Mouse (Mus musculus) mature B cell (primary cell): ENCODE results near the gene Ehf.

Experiments
- in situ Hi-C: fragments of 300-500 bp; cut with MboI; formaldehyde crosslinking; loops from 2 replicates; pipeline ENCODE4 v1.14.3; 2019

Ehf gene

DNA sequence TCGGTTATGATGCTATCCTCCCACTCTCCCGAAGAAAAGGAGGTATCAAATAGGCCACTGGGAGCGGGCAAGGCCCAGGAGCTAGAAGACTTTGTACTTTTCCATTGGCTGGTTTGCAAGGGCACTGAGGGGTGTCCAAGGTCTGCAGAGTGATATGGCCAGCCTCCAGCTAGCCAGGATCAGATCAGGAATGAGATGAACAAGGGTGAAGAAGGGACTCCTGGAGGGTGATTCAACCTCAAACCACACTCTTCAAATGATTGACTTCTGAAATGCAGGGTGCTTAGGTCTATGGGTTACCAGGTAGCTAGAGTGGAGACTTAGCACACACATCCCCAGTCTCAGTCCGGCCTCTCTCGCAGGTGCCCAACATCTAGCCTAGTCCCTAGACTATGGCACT, 9.3 kb downstream of the Ehf start:
- in situ Hi-C loops, result no loop called here

DNA sequence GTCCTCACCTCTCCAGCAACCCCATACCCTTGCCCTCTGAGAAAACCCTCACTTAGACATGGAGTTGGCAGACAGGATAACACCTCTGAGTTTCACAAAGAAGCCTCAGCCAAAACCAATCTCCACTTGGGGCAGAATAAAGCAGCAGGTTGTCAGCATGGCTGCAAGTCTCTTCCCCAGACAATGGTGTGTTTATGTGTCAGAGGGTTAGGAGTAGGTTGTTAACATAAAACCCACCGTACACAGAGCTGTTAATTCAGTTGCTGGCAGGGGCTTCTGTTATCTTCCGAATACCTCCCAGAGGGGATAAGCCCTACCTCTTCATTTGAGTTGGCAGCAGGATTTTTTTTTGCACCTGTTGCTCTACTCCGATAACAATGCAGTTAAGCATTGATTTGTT, 9.9 kb downstream of the Ehf start:
- in situ Hi-C loops, result no loop called here

DNA sequence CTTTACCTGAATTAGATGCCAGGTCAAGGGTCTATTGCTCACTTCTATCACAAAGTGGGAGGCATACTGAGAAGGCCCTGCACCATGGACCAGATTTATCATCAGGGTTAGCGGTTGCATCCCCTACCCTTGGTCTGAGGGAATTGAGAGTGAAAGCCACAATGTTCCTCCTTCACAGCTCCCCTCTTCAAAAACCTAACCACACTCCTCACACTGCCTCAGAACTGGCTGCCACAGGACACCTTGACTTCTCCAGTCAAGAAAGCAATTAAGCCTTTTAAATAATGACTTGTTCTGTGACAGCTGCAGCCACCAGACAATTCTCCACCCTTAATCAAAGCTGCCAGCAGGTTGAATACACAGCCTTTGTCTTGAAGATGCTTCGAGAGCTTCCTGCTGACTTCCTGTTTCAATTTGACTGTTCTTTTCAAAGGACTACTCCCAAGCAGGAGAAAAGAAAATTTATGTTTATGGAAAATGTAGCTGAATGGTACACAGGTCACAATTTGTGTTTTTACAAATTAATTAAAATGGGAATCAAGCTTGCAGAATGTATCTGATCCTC, 12.3 kb downstream of the Ehf start:
- in situ Hi-C loops, result no loop called here

DNA sequence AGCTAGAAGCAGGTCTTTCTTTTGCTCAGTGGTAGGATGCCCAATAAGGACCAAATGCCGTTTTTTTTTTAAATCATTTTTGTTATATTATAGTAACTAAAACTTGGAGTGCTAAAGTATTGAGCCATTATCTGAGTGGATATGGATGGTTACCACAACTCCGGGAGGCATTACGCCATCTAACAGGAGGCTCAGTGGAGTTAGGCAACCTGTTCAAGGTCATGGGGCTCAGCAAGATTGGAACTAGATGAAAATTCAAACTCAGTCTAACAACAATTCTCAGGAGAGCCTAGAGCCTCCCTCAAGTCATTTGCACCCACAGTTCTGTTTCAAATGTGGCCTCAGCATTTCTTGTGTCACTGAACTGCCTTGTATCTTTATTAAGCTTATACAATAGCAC, 12.9 kb downstream of the Ehf start:
- in situ Hi-C loops, result no loop called here

DNA sequence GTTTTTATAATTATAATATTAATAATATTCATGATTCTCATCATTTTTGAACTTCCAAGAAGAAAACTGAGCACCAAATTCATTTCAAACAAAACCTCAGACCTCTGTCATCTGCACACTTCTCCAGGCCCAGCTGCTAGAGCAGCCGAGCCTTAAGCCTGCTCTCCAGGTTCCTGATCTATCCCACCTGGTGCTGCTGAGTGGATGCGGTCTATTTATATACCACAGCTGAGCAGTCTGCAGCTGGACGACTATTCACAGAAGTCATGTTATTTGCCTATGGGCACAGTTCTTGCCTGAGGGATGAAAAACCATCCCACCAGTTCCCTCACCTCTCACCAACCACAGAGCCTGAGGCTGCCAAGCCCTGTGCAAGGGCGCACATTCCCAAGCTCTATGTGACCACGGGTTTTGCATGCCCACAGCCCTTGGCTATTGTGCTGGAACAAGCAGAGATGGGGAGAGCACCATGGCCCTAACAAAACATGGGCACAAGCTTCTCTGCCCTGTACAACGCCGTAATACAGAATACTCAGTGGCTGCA, 13.6 kb downstream of the Ehf start:
- in situ Hi-C loops, result no loop called here

DNA sequence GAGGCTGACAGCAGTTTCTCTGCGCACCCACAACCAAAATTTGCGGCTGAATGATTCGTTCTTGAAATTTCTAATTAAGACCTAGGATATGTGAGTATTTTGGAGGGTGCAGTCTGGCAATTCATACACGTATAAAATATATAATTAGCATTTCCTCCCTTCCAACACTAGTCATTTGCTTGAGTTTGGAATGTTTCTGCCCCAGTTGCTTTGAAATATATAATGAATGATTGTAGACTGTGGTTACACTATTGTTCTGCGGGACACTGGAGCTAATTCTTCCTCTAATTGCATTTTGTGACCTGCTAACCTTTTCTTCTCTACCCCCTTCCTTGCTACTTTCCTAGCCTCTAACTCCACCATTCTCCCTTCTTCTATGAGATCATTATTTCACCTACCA, 15.4 kb downstream of the Ehf start:
- in situ Hi-C loops, result no loop called here

DNA sequence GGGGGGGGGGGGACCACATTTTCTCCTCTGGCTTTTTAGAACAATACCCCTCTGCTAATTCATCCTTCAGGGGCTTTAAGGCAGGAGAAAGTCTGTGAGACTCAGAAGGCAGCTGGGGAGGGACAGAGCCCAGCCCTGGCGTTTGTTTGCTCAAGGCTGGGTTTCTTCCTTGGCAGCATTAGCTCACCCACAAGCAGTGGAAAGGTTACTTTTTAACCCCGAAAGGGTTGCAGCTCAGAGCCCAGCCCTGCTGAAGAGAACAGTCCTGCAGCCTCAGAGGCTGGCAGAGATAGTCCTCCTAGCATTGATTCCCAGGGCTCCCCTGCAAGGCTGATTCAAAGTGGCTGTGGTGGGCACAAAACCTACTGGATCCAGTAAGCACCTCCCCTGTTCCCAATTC, 17.5 kb downstream of the Ehf start:
- in situ Hi-C loops, result no loop called here

DNA sequence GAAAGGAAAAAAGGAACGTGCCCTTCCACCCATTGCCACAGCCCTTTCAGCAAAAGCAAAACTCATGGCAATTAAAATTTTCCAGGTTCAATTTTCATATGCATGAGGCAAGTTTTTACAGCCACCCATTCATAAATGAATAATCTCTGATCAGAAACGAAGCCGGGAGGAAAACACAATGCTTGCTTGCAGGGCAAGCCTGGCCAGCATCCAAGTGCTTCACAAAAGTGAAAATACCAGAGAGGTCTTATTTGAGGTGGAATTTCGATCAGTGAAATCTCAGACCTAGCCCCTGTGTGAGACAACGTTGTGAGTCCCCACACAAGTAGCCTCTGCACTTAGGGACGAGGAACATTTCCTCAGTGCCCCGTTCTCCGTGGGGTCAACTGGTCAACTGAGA, 19.3 kb downstream of the Ehf start:
- in situ Hi-C loops, result no loop called here

DNA sequence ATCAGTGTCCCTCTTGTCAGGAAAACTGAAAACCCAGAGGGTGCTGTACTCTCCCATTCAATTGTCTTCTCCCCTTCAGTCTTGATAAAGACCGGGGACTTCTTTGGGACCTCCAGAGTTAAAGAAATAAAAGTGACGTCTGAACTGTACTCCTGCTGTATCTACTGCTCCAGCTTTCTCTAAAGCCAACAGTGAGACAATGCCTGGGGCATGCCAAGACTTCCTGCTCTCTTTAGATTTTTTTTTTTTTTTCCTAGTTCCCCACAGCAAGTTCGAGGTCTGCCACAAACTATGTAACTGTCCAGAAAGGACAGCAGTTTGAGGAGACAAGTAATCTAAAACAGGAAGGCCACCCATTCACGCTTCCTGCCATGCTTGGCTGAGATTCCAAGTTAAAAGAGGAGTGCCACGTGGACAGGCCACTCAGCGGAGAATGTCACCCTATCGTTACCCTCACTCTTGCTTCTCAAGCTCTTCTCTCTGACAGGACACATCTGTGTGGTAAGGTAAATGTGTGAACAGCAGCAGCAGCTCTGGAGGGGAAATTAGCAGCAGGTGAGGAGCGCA, 20.8 kb downstream of the Ehf start:
- in situ Hi-C loops, result no loop called here

DNA sequence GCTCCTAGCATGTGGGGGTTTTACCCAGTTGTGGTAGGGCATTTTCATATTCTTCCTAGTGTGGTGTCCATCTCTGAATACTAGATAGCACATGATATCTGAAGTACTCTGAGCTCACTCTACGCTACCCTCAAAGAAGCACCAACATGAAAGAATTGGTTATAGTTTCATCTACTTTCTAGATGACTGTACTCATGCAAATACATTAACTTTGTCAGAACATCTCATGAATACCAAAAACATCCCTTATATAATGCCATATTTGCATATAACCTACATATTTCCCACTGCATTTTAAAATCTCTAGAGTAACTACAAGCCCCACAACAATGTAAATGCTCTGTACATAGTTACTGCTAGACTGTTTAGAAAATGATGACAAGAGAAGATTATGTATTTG, 23.2 kb downstream of the Ehf start:
- in situ Hi-C loops, result no loop called here

DNA sequence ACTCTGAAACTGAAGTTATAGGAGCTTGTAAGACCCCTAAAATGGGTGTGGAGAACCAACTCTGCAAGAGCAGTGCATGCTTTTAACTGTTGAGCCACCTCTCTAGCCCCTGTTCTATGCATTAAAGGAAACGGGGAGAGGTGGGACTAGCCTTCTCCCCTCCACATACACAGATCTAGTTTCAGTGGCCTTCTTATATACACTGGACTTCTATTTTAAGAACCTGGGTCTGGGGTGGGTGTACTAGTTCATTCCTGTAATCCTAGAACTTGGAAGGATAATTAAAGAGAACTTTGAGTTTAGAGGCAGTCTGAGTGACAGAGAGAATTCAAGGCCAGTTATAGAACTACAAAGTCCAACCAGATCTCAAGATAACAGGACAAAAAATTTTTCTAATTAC, 24.6 kb downstream of the Ehf start:
- in situ Hi-C loops, result no loop called here

DNA sequence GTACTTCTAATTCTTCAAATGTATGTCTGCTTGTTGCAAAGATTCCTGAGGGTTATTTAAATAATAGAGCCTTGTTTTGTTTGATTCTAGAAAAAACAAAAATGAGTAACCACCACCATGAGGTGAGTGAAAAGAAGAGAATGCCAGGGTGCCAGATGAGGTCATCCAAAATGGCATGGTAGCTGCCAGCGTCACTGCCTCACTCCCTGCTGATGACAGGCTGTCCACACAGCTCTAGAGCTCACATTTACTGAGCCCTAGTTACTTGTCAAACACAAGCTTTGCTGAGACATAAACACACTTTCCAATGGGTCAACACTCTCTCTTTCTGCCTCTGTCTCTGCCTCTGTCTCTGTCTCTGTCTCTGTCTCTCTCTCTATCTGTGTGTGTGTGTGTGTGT, 25.3 kb downstream of the Ehf start:
- in situ Hi-C loops, result no loop called here

DNA sequence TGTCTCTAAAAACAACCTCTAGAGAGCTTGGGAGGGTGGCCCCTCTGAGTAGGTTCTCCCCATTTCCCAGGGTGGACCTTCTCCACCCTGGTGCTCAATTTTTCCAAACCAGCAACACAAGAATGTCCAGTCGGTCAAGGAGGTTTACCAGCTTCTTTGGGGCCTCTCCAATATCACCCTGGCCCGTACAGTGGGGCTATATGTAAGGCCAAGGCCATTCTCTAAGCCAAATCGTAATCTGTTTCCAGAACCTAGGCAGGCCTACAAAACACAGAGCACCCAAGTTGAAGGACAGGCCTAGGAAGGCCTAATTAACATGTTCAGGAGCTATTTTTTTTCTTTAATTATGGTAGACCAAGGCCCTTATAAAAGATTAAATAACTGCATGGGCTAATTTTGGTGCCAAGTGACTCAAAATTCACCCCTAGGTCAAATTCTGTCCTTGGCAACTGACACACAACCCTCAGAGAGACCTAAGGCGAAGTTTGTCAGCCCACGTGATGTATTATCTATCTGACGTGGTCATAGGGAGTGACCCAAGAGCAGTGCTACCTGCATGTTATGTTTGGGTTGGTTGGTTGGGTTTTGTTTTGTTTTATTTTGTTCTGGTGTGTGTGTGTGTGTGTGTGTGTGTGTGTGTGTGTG, 27.6 kb downstream of the Ehf start:
- in situ Hi-C loops, result no loop called here

DNA sequence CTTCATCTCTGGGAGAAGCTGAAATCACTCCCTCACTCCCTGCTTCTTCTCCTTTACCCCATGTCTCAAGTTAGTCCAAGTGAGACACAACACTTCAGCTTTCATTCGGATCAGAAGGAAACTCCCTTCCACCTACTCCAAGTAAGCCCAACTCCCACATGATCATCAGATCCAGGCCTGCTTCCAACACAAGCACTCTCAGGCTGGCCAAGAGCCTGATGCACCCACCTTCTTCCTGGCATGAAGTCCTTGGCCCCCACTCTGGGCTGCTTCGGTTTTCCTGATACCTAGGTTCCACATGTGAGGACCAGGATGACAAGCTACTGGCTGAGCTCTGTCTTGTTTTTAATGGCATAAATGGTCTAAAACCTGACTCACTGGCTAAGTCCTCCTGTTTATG, 28.3 kb downstream of the Ehf start:
- in situ Hi-C loops, result no loop called here

DNA sequence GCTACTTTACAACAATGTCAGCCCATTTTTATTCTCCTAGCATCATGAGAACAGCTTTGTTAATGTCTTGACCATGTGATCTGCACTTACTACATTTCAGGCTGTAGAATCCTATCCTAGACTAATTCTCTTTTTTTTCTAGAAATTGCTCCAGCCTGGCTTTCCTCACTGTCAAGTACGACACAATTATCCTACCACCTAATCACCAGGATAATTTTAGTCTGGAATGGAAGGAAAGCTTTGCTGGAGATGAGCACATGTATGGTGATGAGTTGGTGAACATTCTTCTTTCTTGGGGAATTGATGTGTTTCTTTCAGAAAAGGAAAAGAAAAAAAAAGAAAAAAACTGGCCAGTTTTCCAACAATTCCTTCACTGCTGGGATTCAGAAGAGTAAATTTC, 28.8 kb downstream of the Ehf start:
- in situ Hi-C loops, result no loop called here

DNA sequence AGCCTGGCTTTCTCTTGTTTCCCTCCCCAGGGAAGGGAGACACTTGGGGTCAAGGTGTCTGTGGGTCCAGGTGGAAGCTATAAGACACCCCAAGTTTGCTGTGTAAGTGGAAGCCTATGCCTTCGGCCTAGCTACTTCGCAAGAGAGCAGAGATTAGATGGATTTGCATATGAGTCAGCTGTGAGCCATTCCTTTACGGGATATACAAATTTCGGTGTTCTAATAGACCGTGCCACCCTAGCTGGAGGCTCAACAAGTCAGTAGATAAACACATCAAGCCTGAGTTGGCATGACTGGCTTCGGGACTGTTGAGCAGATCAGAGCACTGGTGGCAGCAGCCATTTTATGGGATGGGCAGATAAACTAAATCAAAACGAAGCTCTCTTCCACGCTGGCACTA, 31.6 kb downstream of the Ehf start:
- in situ Hi-C loops, result no loop called here

DNA sequence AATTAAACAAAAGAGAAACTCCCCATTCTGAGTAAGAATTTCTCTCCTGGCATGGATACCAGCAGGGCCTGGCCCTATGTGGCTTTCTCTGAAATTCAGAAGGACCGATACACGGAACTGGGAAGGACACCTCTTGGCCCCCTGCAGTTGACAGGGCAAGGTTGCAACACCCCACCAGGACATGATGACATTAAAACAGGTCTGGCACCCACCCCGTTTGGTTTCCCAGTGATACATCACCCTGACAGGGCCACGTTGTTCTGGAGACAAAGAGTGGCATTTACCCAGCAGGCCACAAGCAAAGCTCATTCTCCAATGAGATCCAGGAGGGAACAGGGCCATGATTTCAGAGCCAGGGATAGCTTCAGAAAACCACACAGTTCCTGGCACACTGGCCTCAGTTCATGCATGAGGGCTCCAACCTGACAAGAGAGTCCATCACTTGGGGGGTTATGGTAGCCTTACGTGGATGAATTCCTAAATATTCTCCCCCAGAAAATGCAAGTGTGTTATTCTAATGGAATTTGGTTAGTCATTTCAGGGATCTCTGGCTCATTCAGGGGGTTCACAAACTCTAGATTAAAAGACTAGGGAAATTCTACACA, 32.4 kb downstream of the Ehf start:
- in situ Hi-C loops, result no loop called here

DNA sequence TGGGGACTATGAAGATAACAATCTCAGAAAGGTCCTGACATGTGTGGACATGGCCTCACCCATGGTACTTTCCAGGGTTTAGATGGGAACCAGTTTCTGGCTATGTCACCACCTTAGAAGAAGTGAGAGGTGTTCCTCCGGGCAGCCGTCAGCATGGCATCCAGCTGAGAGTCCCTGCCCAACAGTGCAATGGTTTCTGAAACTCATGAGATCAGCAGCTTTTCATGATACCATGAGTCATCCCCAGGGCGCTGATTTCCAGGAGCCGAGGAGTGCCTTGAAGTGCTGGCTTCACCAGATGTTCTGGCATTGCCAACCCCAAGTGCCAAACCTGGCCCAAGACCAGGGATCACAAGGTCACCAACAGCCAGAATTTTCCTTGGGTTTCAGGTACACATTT, 64.0 kb downstream of the Ehf start:
- in situ Hi-C loops, result no loop called here

DNA sequence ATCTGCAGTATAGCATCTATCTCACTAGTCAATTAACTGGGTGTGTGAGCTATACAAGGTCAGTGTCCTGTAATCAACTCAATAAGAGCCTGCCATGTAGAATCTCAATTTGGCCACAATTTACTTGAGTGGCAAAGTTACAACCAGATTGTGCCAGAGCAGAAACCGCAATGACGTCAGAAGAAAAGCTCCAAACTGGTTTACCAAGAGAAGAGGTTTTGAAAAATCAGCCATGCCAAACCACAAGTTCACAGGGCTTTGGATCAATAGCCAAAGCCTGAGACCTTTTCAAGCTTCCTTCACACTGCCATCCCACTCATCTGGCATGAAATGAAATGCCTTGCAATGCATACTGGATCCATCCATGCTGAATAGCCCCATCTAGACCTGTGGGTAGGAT, 76.3 kb downstream of the Ehf start:
- in situ Hi-C loops, result no loop called here

DNA sequence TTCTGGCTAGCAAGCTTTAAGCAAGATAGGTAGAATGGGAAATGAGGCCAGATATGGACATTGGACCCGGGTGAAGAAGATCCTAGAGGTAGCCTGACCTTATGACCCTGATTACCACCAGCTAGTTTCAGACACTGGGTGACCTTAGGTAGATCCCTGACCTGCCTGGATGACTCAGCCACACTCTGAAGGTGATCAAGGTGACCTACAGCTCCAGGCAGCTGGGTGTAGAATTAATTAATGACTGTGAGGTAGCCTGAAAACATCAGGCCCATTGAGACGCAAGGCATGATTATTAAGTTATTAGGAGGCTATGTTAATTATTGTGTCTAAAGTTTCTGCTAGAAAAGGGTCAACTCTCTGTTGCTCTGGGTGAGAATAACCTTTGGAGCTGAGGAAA, 82.2 kb downstream of the Ehf start:
- in situ Hi-C loops, result no loop called here

DNA sequence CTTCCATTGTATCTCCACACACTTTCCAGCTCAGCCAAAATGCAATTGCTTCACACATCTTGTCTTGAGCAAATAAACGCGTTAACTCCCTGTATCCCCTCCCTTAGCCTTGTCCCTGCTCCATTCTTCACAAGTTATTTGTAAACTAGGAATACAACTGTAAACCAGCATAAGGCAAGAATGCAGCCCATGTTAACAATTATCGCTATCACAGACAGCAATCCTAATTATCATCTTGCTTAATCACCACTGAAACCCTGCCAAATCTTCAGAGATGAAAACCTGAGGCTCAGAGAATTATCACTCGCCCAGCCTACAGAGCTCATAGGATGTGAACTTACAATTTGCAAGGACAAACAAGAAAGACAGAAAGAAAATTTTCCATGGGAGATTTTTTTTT, 84.8 kb downstream of the Ehf start:
- in situ Hi-C loops, result no loop called here

DNA sequence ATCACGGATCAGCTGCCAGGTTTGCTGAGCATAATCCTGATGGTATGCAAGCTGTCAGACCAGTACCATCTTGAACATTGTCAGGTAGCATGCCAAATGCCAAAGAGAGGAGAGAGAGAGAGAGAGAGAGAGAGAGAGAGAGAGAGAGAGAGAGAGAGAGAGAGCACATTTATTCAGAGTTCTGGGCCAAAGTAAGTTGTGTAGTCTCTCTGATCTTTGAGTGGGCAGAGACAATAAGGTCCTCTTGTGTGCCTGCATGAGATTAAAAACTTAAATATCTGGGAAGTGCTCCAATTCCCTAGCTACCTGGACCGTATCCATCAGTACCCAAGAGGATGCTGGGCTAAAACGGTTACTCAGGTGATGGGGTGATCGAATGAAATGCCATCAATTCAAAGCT, 87.3 kb downstream of the Ehf start:
- in situ Hi-C loops, result no loop called here

DNA sequence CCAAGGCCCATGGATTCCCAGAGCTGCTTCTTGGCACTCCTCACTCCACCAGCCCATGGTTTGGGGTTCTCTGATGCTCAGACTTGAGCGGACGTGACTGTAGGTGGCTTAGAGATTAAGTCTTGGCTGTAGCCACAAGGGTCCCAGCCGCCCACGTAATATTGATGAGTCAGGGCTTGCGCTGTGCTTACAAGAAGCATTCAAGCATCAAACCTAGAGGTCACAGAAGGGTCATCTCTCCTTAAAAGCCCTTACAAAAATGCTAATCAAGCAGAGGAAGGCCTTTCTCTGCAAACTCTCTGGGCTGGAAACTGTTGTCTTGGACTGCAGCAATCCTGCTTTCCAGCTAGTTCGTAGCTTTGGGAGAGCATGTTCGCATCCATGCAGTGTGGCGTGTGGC, 88.2 kb downstream of the Ehf start:
- in situ Hi-C loops, result no loop called here
